Mouse (Mus musculus): ENCODE data around the gene Ppm1j. TPM values are rescaled to one million over a fixed set of nuclear protein-coding genes. Genes with fewer than 3 reads are reported as not detected.

The Ppm1j gene
- total and polyA plus RNA-seq, 3 experiments = 17.5 to 47.6 (median 20.1) TPM

- no peak for TF ChIP-seq EP300 (IDR thresholded peaks at IDR 0.05; ENCODE audit: insufficient read depth, low read depth, low read length)
- no peak for TF ChIP-seq CTCF (IDR thresholded peaks at IDR 0.05)
- no peak for TF ChIP-seq POLR2A (IDR thresholded peaks at IDR 0.05; ENCODE audit: insufficient read depth, low read depth, low read length)
- Histone ChIP-seq H3K27me3 (ENCODE audit: control insufficient read depth, insufficient read depth, low read length) (no peaks in the 10 kb centered on the region), H3K4me1 (ENCODE audit: control insufficient read depth, insufficient read depth, low read length) (peaks cover 8% of the 10 kb centered on the region), H3K36me3 (ENCODE audit: control insufficient read depth, insufficient read depth, low read length) (no peaks in the 10 kb centered on the region), H3K9ac (ENCODE audit: low read depth, low read length) (no peak overlapping the region), H3K27ac (no peak overlapping the region), H3K79me2 (replicated peaks; ENCODE audit: control insufficient read depth, insufficient read depth, low read length) (no peaks in the 10 kb centered on the region), H3K4me3 (no peak overlapping the region)
- intact Hi-C loops (cut with DNase I) = loop anchor here (5.0 kb wide), 1 partner anchor 182 kb away; no protein-coding TSS in a partner anchor
- no peak for DNase-seq
- 90% methylated on average over 6 of the region's 6 CpGs for WGBS
Observed at GRCm38 (mm10) chr3:104785284-104785683, 4.4 kb downstream of the Ppm1j start.

GRCm38 (mm10) chr3:104788075-104788474 is 7.2 kb downstream of the Ppm1j start, which contains the start of gene Rhoc:
TSS of gene Rhoc (plus strand) at chr3:104788375.
- TF ChIP-seq CTCF (IDR thresholded peaks at IDR 0.05) = no peak
- TF ChIP-seq POLR2A (IDR thresholded peaks at IDR 0.05; ENCODE audit: insufficient read depth, low read depth, low read length) = no peak
- no peak for TF ChIP-seq EP300 (IDR thresholded peaks at IDR 0.05; ENCODE audit: insufficient read depth, low read depth, low read length)
- Histone ChIP-seq H3K9ac (ENCODE audit: low read depth, low read length) (peak within 1 kb of the TSS; percentile 80), H3K27ac (peak within 1 kb of the TSS; percentile 96), H3K4me1 (ENCODE audit: control insufficient read depth, insufficient read depth, low read length) (peaks cover 23% of the 10 kb centered on the region), H3K27me3 (ENCODE audit: control insufficient read depth, insufficient read depth, low read length) (no peaks in the 10 kb centered on the region), H3K4me3 (peak within 1 kb of the TSS; percentile 79), H3K36me3 (ENCODE audit: control insufficient read depth, insufficient read depth, low read length) (peaks cover 5% of the 10 kb centered on the region), H3K79me2 (replicated peaks; ENCODE audit: control insufficient read depth, insufficient read depth, low read length) (no peaks in the 10 kb centered on the region)
- intact Hi-C loops (cut with DNase I) = loop anchor here (1.0 to 5.0 kb wide), 3 partner anchors 30 to 179 kb away; partner anchors contain the start of genes Capza1, Mov10 and St7l
- 22% methylated on average over 3 of the region's 3 CpGs for WGBS
- no peak for DNase-seq

DNA sequence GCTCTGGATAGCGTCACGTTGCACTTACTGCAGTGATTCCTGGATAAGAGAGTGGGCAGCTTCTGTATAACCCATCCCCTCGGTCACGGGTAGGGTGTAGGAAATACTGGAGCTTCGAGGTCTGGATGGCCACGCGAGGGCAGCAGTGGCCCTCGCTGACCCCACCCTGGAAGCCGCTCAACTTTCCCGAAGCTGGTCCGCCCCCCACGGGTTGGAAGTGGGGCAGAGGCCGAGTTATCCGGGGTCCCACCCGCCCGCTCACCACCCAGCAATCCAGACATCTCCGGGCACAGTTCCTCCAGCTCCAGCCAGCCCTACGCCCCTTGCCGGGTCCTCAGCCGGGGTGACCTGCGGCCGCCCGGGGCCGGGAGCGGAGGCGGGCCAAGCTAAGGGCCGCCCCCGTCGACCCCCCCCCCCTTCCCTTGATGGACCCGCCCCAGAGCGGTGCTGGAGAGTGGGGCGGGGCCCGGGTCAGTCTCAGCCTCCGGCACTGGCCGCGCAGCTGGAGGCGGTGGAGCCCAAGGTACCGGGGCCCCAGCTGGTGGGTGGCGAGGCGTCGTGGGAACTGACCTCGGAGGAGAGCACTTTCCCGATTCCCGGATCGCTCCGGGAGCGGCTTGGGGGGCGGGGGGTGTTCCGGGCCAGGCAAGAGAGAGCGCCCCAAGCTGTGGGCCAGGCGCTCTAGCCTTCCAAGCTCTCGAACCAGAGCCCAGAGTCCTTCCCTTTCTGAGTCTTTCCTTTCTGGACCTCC is 7.9 kb downstream of the Ppm1j start:
- H3K4me3 ChIP-seq = peak overlapping the region; percentile 79
- 1% methylated on average over 48 of the region's 52 CpGs for WGBS
- H3K27ac ChIP-seq = peak overlapping the region; percentile 96
- no peaks in the 10 kb centered on the region for H3K79me2 ChIP-seq (replicated peaks; ENCODE audit: control insufficient read depth, insufficient read depth, low read length)
- peaks cover 26% of the 10 kb centered on the region for H3K4me1 ChIP-seq (ENCODE audit: control insufficient read depth, insufficient read depth, low read length)
- TF ChIP-seq POLR2A (IDR thresholded peaks at IDR 0.05; ENCODE audit: insufficient read depth, low read depth, low read length) (peak; percentile 72), CTCF (IDR thresholded peaks at IDR 0.05) (peak; percentile 91), EP300 (IDR thresholded peaks at IDR 0.05; ENCODE audit: insufficient read depth, low read depth, low read length) (peak; percentile 87)
- H3K27me3 ChIP-seq (ENCODE audit: control insufficient read depth, insufficient read depth, low read length) = no peaks in the 10 kb centered on the region
- peak; percentile 90 to 91 for DNase-seq
- intact Hi-C loops (cut with DNase I) = loop anchor here (1.0 to 5.0 kb wide), 4 partner anchors 30 to 267 kb away; partner anchors contain the start of genes Capza1, Mov10 and St7l
- H3K36me3 ChIP-seq (ENCODE audit: control insufficient read depth, insufficient read depth, low read length) = peaks cover 7% of the 10 kb centered on the region
- peak overlapping the region; percentile 80 for H3K9ac ChIP-seq (ENCODE audit: low read depth, low read length)

- H3K27ac ChIP-seq = peak overlapping the region; percentile 96
- peaks cover 29% of the 10 kb centered on the region for H3K4me1 ChIP-seq (ENCODE audit: control insufficient read depth, insufficient read depth, low read length)
- no peak for TF ChIP-seq EP300 (IDR thresholded peaks at IDR 0.05; ENCODE audit: insufficient read depth, low read depth, low read length)
- no peak for TF ChIP-seq POLR2A (IDR thresholded peaks at IDR 0.05; ENCODE audit: insufficient read depth, low read depth, low read length)
- no peak for TF ChIP-seq CTCF (IDR thresholded peaks at IDR 0.05)
- intact Hi-C loops (cut with DNase I) = loop anchor here (1.0 to 5.0 kb wide), 2 partner anchors 178 to 266 kb away; no protein-coding TSS in a partner anchor
- H3K79me2 ChIP-seq (replicated peaks; ENCODE audit: control insufficient read depth, insufficient read depth, low read length) = no peaks in the 10 kb centered on the region
- peak overlapping the region; percentile 80 for H3K9ac ChIP-seq (ENCODE audit: low read depth, low read length)
- peak overlapping the region; percentile 79 for H3K4me3 ChIP-seq
- 5% methylated on average over 10 of the region's 10 CpGs for WGBS
- H3K36me3 ChIP-seq (ENCODE audit: control insufficient read depth, insufficient read depth, low read length) = peaks cover 12% of the 10 kb centered on the region
- H3K27me3 ChIP-seq (ENCODE audit: control insufficient read depth, insufficient read depth, low read length) = no peaks in the 10 kb centered on the region
- peak; percentile 38 to 66 for DNase-seq
Observed at GRCm38 (mm10) chr3:104789312-104789605, 8.4 kb downstream of the Ppm1j start.

GRCm38 (mm10) chr3:104789822-104790221 is 9.0 kb downstream of the Ppm1j start:
- TF ChIP-seq POLR2A (IDR thresholded peaks at IDR 0.05; ENCODE audit: insufficient read depth, low read depth, low read length) (no peak), CTCF (IDR thresholded peaks at IDR 0.05) (no peak), EP300 (IDR thresholded peaks at IDR 0.05; ENCODE audit: insufficient read depth, low read depth, low read length) (no peak)
- Histone ChIP-seq H3K4me1 (ENCODE audit: control insufficient read depth, insufficient read depth, low read length) (peaks cover 30% of the 10 kb centered on the region), H3K4me3 (peak overlapping the region; percentile 79), H3K27ac (peak overlapping the region; percentile 96), H3K27me3 (ENCODE audit: control insufficient read depth, insufficient read depth, low read length) (no peaks in the 10 kb centered on the region), H3K79me2 (replicated peaks; ENCODE audit: control insufficient read depth, insufficient read depth, low read length) (no peaks in the 10 kb centered on the region), H3K9ac (ENCODE audit: low read depth, low read length) (peak overlapping the region; percentile 80), H3K36me3 (ENCODE audit: control insufficient read depth, insufficient read depth, low read length) (peaks cover 12% of the 10 kb centered on the region)
- WGBS = 8% methylated on average over 13 of the region's 13 CpGs
- DNase-seq = peak; percentile 77
- intact Hi-C loops (cut with DNase I) = loop anchor here (1.0 to 5.0 kb wide), 2 partner anchors 177 to 265 kb away; no protein-coding TSS in a partner anchor

Data from heart, adult 2 months (tissue).